Mouse (Mus musculus): Measurements from ENCODE around the gene Plekhs1. TPM values are rescaled to one million over a fixed set of nuclear protein-coding genes. Genes with fewer than 3 reads are reported as not detected.
"Not testable (repeated sequence)": the region's sequence is repeated elsewhere in the genome, so short reads cannot be mapped to it uniquely, and the experiment has no call there.

The Plekhs1 gene
- polyA plus RNA-seq, 1 experiment from 2014 or later: 0.52 TPM

GRCm38 (mm10) chr19:56455369-56455768, 6.1 kb upstream of the Plekhs1 start:
- no peak for DNase-seq (ENCODE audit: low spot score)

GRCm38 (mm10) chr19:56457569-56457968, 3.9 kb upstream of the Plekhs1 start:
- no peak for DNase-seq (ENCODE audit: low spot score)

- DNase-seq (ENCODE audit: low spot score): no peak
Measured at GRCm38 (mm10) chr19:56459154-56460050, 2.0 kb upstream of the Plekhs1 start.

GRCm38 (mm10) chr19:56460241-56460640, 1.2 kb upstream of the Plekhs1 start:
- no peak for DNase-seq (ENCODE audit: low spot score)

- DNase-seq (ENCODE audit: low spot score): no peak
Measured at GRCm38 (mm10) chr19:56462786-56463185, 1.3 kb downstream of the Plekhs1 start.

- DNase-seq (ENCODE audit: low spot score): no peak
Measured at GRCm38 (mm10) chr19:56466486-56466885, 5.0 kb downstream of the Plekhs1 start.

- DNase-seq (ENCODE audit: low spot score): no peak
Measured at GRCm38 (mm10) chr19:56470286-56471020, 9.0 kb downstream of the Plekhs1 start.

GRCm38 (mm10) chr19:56471934-56472333, 10.5 kb downstream of the Plekhs1 start:
- no peak for DNase-seq (ENCODE audit: low spot score)

GRCm38 (mm10) chr19:56474869-56475550, 13.6 kb downstream of the Plekhs1 start:
- no peak for DNase-seq (ENCODE audit: low spot score)

- no peak for DNase-seq (ENCODE audit: low spot score)
Measured at GRCm38 (mm10) chr19:56476546-56476945, 15.1 kb downstream of the Plekhs1 start.

GRCm38 (mm10) chr19:56477253-56477652, 15.8 kb downstream of the Plekhs1 start:
- no peak for DNase-seq (ENCODE audit: low spot score)

- DNase-seq (ENCODE audit: low spot score): no peak
Measured at GRCm38 (mm10) chr19:56477832-56478231, 16.4 kb downstream of the Plekhs1 start.

GRCm38 (mm10) chr19:56484630-56485375, 23.4 kb downstream of the Plekhs1 start:
- no peak for DNase-seq (ENCODE audit: low spot score)

GRCm38 (mm10) chr19:56485376-56486271, 24.2 kb downstream of the Plekhs1 start:
- DNase-seq (ENCODE audit: low spot score): no peak

- no peak for DNase-seq (ENCODE audit: low spot score)
Measured at GRCm38 (mm10) chr19:56486926-56487325, 25.5 kb downstream of the Plekhs1 start.

GRCm38 (mm10) chr19:56487339-56487738, 25.9 kb downstream of the Plekhs1 start:
- DNase-seq (ENCODE audit: low spot score): no peak

- DNase-seq (ENCODE audit: low spot score): no peak
Measured at GRCm38 (mm10) chr19:56489601-56490000, 28.2 kb downstream of the Plekhs1 start.

GRCm38 (mm10) chr19:56494157-56494556, 32.7 kb downstream of the Plekhs1 start:
- not testable (repeated sequence) for DNase-seq (ENCODE audit: low spot score)

- DNase-seq (ENCODE audit: low spot score): not testable (repeated sequence)
Measured at GRCm38 (mm10) chr19:56503069-56503468, 41.6 kb downstream of the Plekhs1 start.

- DNase-seq (ENCODE audit: low spot score): not testable (repeated sequence)
Measured at GRCm38 (mm10) chr19:56503525-56503924, 42.1 kb downstream of the Plekhs1 start.

Measured in thymus, postnatal 0 days (tissue).